Mouse (Mus musculus) stomach, embryonic 15.5 days (tissue): ENCODE results near the gene Nup50. TPM values are rescaled to one million over a fixed set of nuclear protein-coding genes. Genes with fewer than 3 reads are reported as not detected.

Source experiments
- ATAC-seq: fragments of 200-750 bp; cut with Nextera tagmentation; 2 replicates; pipeline ENCODE4 v1.8.0; 2017; ENCODE audit warnings: low read depth, moderate number of reproducible peaks, moderate TSS enrichment; ENCODE audit not compliant: insufficient read depth, low FRiP score
- H3K27ac ChIP-seq: fragments of 300-500 bp; sonication (generic); 2 replicates; pipeline ENCODE4 v1.5.1; 2015; ENCODE audit warnings: mild to moderate bottlenecking, inconsistent platforms
- H3K27me3 ChIP-seq: fragments of 300-500 bp; sonication (generic); replicated peaks from 2 replicates; pipeline ENCODE4 v1.6.1; 2015; ENCODE audit warnings: inconsistent platforms
- H3K36me3 ChIP-seq: fragments of 300-500 bp; sonication (generic); 2 replicates; pipeline ENCODE4 v1.6.1; 2015; ENCODE audit warnings: inconsistent platforms
- H3K4me1 ChIP-seq: fragments of 300-500 bp; sonication (generic); 2 replicates; pipeline ENCODE4 v1.6.1; 2015; ENCODE audit warnings: inconsistent platforms
- H3K4me2 ChIP-seq: fragments of 300-500 bp; sonication (generic); 2 replicates; pipeline ENCODE4 v1.6.1; 2015; ENCODE audit warnings: mild to moderate bottlenecking, inconsistent platforms
- H3K4me3 ChIP-seq: fragments of 300-500 bp; sonication (generic); replicated peaks from 2 replicates; pipeline ENCODE4 v1.5.1; 2015; ENCODE audit warnings: inconsistent platforms
- H3K9ac ChIP-seq: fragments of 300-500 bp; sonication (generic); 2 replicates; pipeline ENCODE4 v1.6.1; 2015; ENCODE audit warnings: inconsistent platforms
- H3K9me3 ChIP-seq: fragments of 300-500 bp; sonication (generic); 2 replicates; pipeline ENCODE4 v1.6.1; 2016; ENCODE audit warnings: inconsistent platforms
- WGBS: fragments of 180-500 bp; shearing (Covaris S2); methylation state at CpG from one replicate; pipeline ENCODE4 v1.1.7; 2015; 5-methylcytosine and 5-hydroxymethylcytosine counted together
- polyA plus RNA-seq: library from polyadenylated mRNA; unstranded; fragments of >200 nt; fragmentation: Nextera tagmentation; extraction: Ambion mirVana; gene quantifications from 2 replicates; pipeline ENCODE4 v1.2.1, GENCODE M21; 2015

The Nup50 gene
- polyA plus RNA-seq, 1 experiment from 2014 or later = 33.8 TPM

DNA sequence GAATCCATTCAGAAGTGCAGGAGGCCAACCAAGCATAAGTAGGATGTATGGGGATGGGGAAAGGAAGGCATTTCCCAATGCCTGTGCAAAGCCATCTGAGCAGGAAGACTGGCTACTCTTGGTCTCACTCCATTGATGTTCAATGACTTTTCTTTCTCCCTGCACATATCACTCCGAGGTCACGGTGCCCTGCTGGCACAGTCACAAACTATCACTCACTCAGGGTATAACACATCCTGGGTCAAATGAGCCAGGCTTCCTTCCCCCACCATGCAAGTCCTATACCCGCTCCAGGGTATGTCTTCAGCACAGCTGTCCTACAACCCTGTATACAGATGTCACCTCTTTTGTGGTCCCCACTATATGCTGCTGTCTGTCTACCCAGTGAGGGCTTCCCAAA lies 35.1 kb downstream of the Nup50 start:
- Histone ChIP-seq H3K4me3 (no peak overlapping the region), H3K27me3 (no peaks in the 10 kb centered on the region), H3K4me2 (no peak overlapping the region), H3K9me3 (no peaks in the 10 kb centered on the region), H3K9ac (no peak overlapping the region), H3K27ac (no peak overlapping the region), H3K36me3 (peaks cover 6% of the 10 kb centered on the region; the same call in 1 of the 2 replicates), H3K4me1 (0 out of 2 replicates have a peak, but pooled peaks cover 4% of the 10 kb centered on the region)
- 87% methylated on average over 3 of the region's 3 CpGs for WGBS
- ATAC-seq = no peak

DNA sequence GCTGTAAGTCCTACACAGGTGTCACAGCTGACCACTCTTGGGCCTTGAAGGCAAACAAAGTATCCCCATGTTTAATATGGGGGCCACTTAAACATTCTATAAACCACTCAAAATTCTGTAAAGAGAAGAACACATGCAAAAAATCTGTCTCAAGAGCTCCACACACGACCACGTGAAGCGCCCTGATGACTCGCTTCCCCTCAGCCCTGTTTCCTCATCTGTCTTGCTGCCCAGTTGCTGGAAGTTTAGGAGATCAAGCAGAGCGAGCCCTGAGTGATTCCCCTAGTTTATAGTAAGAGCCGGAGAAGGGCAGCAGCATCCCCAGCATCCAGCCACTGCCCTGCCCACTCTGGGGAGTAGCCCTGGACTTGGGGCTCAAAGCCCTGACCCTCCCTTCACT lies 36.7 kb downstream of the Nup50 start:
- Histone ChIP-seq H3K4me3 (no peak overlapping the region), H3K27me3 (no peaks in the 10 kb centered on the region), H3K4me1 (0 out of 2 replicates have a peak, but pooled peaks cover 4% of the 10 kb centered on the region), H3K36me3 (peaks cover 2% of the 10 kb centered on the region; the same call in 1 of the 2 replicates), H3K4me2 (no peak overlapping the region), H3K27ac (no peak overlapping the region), H3K9me3 (no peaks in the 10 kb centered on the region), H3K9ac (no peak overlapping the region)
- WGBS = 64% methylated on average over 6 of the region's 6 CpGs
- no peak for ATAC-seq

DNA sequence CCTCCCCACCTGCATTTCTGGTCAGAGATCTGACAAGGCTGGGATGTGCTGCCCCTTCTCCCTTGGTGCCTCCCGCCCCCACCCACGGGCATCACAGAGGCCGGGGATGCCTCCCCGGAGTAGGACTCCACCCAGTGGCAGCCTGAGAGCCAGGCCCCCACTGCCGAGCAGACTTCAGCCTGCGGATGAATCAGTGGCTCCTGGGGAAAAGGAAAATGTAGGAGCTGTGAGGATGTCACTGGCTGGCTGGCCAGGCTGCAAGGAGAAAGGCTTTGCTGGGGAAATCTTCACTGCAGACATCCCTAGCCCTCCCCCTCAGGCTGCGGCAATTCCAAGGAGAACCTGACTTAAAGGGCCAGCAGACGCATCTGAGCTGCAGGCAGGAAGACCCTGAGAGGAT lies 37.5 kb downstream of the Nup50 start:
- Histone ChIP-seq H3K36me3 (peaks cover 2% of the 10 kb centered on the region; the same call in 1 of the 2 replicates), H3K4me1 (0 out of 2 replicates have a peak, but pooled peaks cover 4% of the 10 kb centered on the region), H3K27ac (no peak overlapping the region), H3K4me3 (no peak overlapping the region), H3K9me3 (no peaks in the 10 kb centered on the region), H3K4me2 (no peak overlapping the region), H3K9ac (no peak overlapping the region), H3K27me3 (no peaks in the 10 kb centered on the region)
- no peak for ATAC-seq
- 38% methylated on average over 8 of the region's 8 CpGs for WGBS

DNA sequence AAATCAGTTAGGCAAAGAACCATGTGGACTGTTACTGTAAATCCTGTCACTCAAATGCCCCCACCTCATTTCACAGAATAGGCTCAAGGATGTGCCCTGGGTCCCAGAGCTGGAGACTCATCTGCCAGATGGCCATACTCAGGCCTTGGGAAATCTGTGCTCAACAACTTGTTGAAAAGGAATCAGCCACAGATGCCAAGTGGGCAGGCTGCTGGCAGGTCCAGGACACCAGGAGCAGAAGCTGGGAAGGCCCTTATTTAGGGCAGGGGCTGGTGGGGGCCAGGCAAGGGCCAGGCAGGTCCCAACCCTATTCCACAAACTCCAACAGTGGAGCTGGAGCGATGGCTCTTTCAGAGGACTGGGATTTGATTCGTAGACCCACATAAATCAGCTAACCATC lies 39.3 kb downstream of the Nup50 start:
- H3K9me3 ChIP-seq = no peaks in the 10 kb centered on the region
- ATAC-seq = no peak
- H3K4me3 ChIP-seq = no peak overlapping the region
- WGBS = 87% methylated on average over 2 of the region's 2 CpGs
- no peak overlapping the region for H3K27ac ChIP-seq
- no peaks in the 10 kb centered on the region for H3K27me3 ChIP-seq
- no peaks in the 10 kb centered on the region; the same call in 1 of the 2 replicates for H3K36me3 ChIP-seq
- H3K9ac ChIP-seq = no peak overlapping the region
- no peak overlapping the region for H3K4me2 ChIP-seq
- 0 out of 2 replicates have a peak, but pooled peaks cover 4% of the 10 kb centered on the region for H3K4me1 ChIP-seq

DNA sequence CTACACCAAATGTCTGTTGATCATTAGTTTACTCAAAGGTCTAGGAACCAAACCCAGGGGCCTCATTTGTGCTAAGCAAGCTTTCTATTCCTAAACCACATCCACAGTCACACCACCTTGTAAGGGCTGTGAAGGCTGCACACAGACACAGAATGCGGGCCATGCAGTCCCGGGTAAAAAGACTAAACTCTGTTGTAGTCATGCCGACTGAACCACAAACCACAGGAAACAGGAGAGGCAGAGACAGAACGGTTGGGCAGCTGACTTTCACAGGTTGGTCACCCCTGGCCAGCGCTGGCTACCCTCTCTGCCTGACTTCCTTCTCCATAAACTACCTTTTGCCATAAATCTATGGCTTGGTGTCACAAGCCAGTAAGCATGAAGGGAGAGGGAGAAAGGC lies 41.6 kb downstream of the Nup50 start:
- Histone ChIP-seq H3K9ac (no peak overlapping the region), H3K4me2 (no peak overlapping the region), H3K9me3 (no peaks in the 10 kb centered on the region), H3K4me1 (no peaks in the 10 kb centered on the region), H3K4me3 (no peak overlapping the region), H3K27ac (no peak overlapping the region), H3K36me3 (no peaks in the 10 kb centered on the region), H3K27me3 (no peaks in the 10 kb centered on the region)
- 80% methylated on average over 5 of the region's 5 CpGs for WGBS
- no peak for ATAC-seq

DNA sequence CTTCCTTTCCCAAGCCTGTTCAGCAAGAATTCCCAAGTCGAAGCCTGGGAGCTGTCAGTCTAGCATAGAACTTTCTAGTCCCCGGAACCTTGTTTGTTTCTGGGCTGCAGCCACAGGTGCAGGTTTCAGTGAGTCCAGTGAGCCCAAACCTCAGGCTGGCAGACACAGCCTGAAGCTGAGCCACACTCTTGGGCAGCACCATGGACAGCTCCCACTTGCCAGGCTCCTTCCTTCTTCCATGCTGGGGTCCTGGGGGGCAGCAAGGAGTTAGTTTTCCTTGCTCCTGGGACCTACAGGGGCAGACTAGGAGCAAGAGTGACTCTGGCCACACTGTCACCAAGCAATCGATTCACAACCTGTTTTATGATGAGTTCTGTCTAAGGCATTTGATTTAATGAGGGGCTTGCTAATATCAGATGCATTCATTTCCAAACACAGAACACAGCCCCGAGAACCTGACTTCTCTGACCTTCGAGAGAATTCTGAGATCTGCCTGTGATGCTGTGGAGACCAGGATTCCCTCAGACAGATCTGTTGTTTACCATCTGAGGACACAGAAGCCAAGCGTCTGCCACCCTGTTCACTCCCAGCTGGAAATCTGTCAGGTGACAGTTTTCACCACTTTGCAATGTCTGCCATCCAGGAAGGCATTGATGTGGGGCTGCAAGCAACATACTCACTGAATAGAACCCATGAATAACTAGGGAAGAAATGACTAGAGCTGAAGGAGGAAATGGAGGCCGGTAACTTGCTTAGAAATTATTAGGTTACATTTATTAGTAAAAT lies 42.6 kb downstream of the Nup50 start:
- Histone ChIP-seq H3K4me2 (no peak overlapping the region), H3K9ac (no peak overlapping the region), H3K4me1 (no peaks in the 10 kb centered on the region), H3K27me3 (no peaks in the 10 kb centered on the region), H3K27ac (no peak overlapping the region), H3K4me3 (no peak overlapping the region), H3K9me3 (no peaks in the 10 kb centered on the region), H3K36me3 (no peaks in the 10 kb centered on the region)
- no peak for ATAC-seq
- 49% methylated on average over 7 of the region's 7 CpGs for WGBS

DNA sequence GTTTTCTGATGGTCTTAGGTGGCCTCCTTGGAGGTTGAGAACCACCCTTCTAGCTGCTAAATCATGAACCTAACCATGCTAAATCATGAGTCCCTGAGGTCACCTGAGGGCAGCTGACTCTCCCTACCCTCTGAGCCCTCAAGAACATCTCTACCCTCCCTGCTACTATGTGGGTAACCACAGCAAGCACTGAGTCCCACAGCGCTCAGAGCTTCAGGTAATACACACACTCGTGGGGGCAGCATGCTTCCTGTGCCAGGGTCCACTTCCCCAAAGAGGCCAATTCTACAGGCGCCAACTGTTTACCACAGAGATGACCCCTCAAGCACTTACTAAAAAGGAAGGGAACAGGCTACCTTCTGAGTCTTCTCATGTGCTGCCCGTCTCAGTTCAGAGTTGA lies 45.3 kb downstream of the Nup50 start:
- H3K9ac ChIP-seq = no peak overlapping the region
- no peaks in the 10 kb centered on the region for H3K36me3 ChIP-seq
- no peak for ATAC-seq
- H3K4me3 ChIP-seq = no peak overlapping the region
- H3K4me2 ChIP-seq = no peak overlapping the region
- no peaks in the 10 kb centered on the region for H3K9me3 ChIP-seq
- no peak overlapping the region for H3K27ac ChIP-seq
- 0 out of 2 replicates have a peak, but pooled peaks cover 2% of the 10 kb centered on the region for H3K4me1 ChIP-seq
- no peaks in the 10 kb centered on the region for H3K27me3 ChIP-seq
- 81% methylated on average over 4 of the region's 4 CpGs for WGBS

DNA sequence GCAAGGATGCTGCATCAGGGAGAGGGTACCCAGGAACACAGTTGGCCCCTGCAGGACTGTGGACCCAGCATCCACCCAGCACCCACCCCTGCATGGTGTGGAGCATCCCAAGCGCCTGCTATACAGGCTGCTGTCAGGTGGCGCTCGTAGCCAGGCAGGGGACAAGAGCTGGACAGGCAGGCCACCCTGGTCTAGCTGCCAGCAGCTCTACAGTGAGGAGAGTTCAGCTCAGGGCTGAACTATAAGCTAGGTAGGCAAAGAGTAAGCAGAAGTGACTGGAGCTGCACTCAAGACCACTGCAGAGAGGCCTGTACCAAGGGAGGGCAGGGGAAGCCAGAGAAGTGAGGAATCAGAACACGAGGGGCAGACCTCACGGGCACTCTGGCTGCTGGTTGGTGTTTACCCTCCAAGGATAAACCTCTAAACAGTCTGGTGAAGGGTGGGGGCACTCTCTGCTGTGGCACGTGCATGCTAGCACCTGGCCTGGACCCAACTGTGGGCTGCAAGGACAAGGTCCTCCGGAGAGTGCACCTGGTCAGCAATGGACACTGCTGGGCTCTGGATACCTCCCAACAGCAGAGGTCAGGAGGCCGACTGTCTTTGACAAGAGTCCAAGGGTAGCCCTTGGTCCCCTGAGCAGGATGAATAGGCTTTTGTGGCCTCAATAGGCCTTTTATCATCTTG lies 49.8 kb downstream of the Nup50 start:
- Histone ChIP-seq H3K4me1 (0 out of 2 replicates have a peak, but pooled peaks cover 9% of the 10 kb centered on the region), H3K4me3 (no peak overlapping the region), H3K9ac (no peak overlapping the region), H3K36me3 (no peaks in the 10 kb centered on the region), H3K27ac (no peak overlapping the region), H3K9me3 (no peaks in the 10 kb centered on the region), H3K4me2 (no peak overlapping the region), H3K27me3 (no peaks in the 10 kb centered on the region)
- 70% methylated on average over 8 of the region's 8 CpGs for WGBS
- ATAC-seq = no peak

DNA sequence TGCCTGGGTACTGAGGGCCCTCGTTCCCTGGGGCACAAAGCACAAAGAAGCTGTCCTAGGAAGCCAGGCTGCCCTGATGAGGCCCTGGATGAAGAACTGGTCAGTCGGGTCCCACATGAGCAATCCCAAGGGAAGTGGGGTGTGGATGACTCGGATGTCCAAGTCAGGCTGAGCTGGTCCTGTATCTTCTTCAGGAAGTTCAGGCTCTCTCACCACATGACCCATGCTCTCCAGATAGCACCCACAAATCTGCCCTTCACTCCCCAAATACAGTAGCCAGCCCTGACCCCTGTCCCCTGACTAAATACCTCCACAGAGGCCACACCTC lies 50.3 kb downstream of the Nup50 start:
- no peak overlapping the region for H3K9ac ChIP-seq
- H3K4me1 ChIP-seq = 0 out of 2 replicates have a peak, but pooled peaks cover 9% of the 10 kb centered on the region
- no peaks in the 10 kb centered on the region for H3K36me3 ChIP-seq
- no peak for ATAC-seq
- no peak overlapping the region for H3K4me2 ChIP-seq
- no peaks in the 10 kb centered on the region for H3K27me3 ChIP-seq
- no peak overlapping the region for H3K27ac ChIP-seq
- no peaks in the 10 kb centered on the region for H3K9me3 ChIP-seq
- WGBS = 70% methylated on average over 3 of the region's 3 CpGs
- no peak overlapping the region for H3K4me3 ChIP-seq

DNA sequence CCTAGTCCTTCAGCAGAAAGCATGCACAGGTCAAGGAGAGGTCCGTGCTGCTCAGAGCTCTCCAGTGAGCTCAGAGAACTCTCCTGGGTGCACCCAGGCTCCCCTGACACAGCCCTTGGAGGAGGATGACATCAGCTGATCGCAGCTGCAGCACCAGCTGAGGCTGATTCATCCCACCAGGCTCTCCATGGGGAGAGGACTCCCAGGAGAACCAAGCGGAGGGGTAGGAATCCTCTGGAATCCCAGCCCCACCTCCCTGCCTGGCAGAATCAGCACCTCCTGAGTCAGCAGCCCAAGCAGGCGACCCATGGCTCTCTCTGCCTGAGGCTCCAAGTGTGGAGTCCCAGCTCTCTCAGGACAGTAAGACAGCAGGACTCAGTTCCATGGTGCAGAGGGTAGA lies 52.5 kb downstream of the Nup50 start:
- no peaks in the 10 kb centered on the region for H3K36me3 ChIP-seq
- H3K9me3 ChIP-seq = no peaks in the 10 kb centered on the region
- 0 out of 2 replicates have a peak, but pooled peaks cover 9% of the 10 kb centered on the region for H3K4me1 ChIP-seq
- H3K27me3 ChIP-seq = no peaks in the 10 kb centered on the region
- H3K27ac ChIP-seq = no peak overlapping the region
- ATAC-seq = no peak
- H3K4me2 ChIP-seq = no peak overlapping the region
- WGBS = 22% methylated on average over 4 of the region's 4 CpGs
- H3K4me3 ChIP-seq = no peak overlapping the region
- H3K9ac ChIP-seq = no peak overlapping the region

DNA sequence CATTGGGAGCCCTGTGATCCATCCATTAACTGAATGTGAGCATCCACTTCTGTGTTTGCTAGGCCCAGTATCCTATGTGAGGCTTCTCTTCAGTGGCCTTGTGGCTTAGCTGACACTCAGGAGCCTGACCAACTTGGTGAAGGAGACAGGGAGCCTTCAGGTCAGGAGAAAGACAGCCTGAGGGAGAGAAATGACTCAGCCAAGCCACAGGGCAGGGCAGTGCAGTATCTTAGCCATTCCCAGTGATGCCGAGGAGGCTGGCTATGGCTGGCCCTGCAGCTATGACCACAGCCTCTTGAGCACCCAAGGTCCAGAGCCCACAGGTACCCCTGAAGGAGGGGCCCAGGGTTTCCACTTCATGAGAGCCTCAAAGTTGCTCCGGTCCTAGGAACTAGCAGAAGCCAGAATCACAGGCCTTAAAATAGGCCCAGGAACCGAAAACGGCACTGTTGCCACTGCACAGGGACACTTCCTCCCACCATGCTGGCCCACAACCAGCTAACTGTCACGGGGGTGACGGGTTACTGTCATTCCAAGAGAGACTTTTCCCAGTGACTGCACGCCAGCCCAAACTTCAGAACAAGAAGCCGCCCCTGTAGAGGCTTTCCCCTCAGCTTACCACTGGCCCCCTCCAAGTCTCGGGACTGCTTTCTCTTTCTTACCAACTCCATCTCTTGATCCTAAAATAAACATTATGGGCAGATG lies 58.5 kb downstream of the Nup50 start:
- Histone ChIP-seq H3K9ac (no peak overlapping the region), H3K36me3 (no peaks in the 10 kb centered on the region), H3K4me2 (no peak overlapping the region), H3K4me1 (peaks cover 12% of the 10 kb centered on the region), H3K27ac (no peak overlapping the region), H3K9me3 (no peaks in the 10 kb centered on the region), H3K4me3 (no peak overlapping the region), H3K27me3 (no peaks in the 10 kb centered on the region)
- no peak for ATAC-seq
- WGBS = 66% methylated on average over 9 of the region's 9 CpGs

DNA sequence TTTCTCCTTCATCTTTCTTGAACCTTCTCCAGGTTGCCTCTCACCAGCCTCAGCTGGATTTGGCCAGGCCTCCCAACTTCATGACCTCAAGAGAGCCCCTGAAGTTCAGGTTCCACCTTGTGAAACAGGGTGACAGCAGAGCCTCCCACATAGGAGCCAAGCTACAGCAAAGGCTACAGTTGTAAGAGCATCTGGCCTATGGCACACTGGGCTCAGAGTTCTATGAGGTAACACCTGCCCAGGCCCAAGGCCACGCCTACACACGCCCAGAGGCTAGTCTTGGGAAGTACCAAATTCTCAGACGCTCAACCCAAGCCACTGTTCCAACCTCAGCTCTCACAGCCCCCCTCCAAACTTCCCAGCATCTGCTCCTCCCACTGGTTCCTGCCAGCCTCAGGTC lies 59.7 kb downstream of the Nup50 start:
- 65% methylated on average over 3 of the region's 3 CpGs for WGBS
- H3K9ac ChIP-seq = no peak overlapping the region
- H3K4me2 ChIP-seq = no peak overlapping the region
- H3K27me3 ChIP-seq = no peaks in the 10 kb centered on the region
- ATAC-seq = no peak
- no peak overlapping the region for H3K27ac ChIP-seq
- peaks cover 18% of the 10 kb centered on the region for H3K4me1 ChIP-seq
- no peak overlapping the region for H3K4me3 ChIP-seq
- no peaks in the 10 kb centered on the region for H3K9me3 ChIP-seq
- H3K36me3 ChIP-seq = no peaks in the 10 kb centered on the region
